Mouse (Mus musculus): ENCODE measurements at regions not wholly inside any gene's neighbourhood (a gene's known extent, or its start where the extent isn't known, plus 50 kb on each side); places are given as distances from the start of the nearest gene placed in this dataset.

- no peak for TF ChIP-seq ZNF384 (IDR thresholded peaks at IDR 0.05; ENCODE audit: low read depth, low read length)
- TF ChIP-seq CTCF (conservative IDR thresholded peaks at IDR 0.05 in 1 of 2, IDR thresholded peaks at IDR 0.05 in 1 of 2; ENCODE audit: low read depth in 2 of 2, low read length in 2 of 2): no peak
- TF ChIP-seq USF1 (IDR thresholded peaks at IDR 0.05; ENCODE audit: low read depth, low read length): no peak
- no peak for TF ChIP-seq ZC3H11A (IDR thresholded peaks at IDR 0.05; ENCODE audit: low read depth, low read length)
- TF ChIP-seq POLR2A (IDR thresholded peaks at IDR 0.05; ENCODE audit: low read depth, low read length): no peak
- no peak for TF ChIP-seq EP300 (IDR thresholded peaks at IDR 0.05; ENCODE audit: low read length)
- TF ChIP-seq CHD2 (IDR thresholded peaks at IDR 0.05; ENCODE audit: low read length): no peak
- no peak for TF ChIP-seq POLR2AphosphoS2 (IDR thresholded peaks at IDR 0.05; ENCODE audit: low read depth, low read length)
- TF ChIP-seq CHD1 (IDR thresholded peaks at IDR 0.05; ENCODE audit: low read depth, low read length): no peak
- TF ChIP-seq UBTF (IDR thresholded peaks at IDR 0.05; ENCODE audit: low read depth, low read length): no peak
- no peak for TF ChIP-seq E2F4 (IDR thresholded peaks at IDR 0.05; ENCODE audit: insufficient replicate concordance, low read depth, low read length)
Measured at GRCm38 (mm10) chr8:126821279-126821678, 124.4 kb downstream of the Tomm20 start.
